9 mouse cellular contexts compared by ENCODE assay signal in genomic region chr19:53329221-53329991, GRCm38 (mm10). TPM values are rescaled to one million over a fixed set of nuclear protein-coding genes. Genes with fewer than 3 reads are reported as not detected.
DNase-seq lines count a peak whose midpoint lies in the region; ATAC-seq and TF ChIP-seq lines count a peak whose summit lies in the region.
"Had no signal": no experiment of that assay in that cellular context is flagged by ENCODE, and none has a peak within 500 bp of the region (broad histone marks: within the 10 kb centered on the region; RNA-seq: fewer than 3 reads in every experiment).

No protein-coding gene starts in this region.

- DNase-seq in c-Kit-positive CD71-positive TER-119-positive erythroid progenitor cells, embryonic 14.5 days (ENCODE audit: low spot score) = peak; percentile 86
- peak; percentile 93 to 96 for DNase-seq in heart, postnatal 10 days
- peak; percentile 93 for DNase-seq in layer of hippocampus, adult 11-12 months (ENCODE audit: low spot score)
- peak; percentile 96 for DNase-seq in liver, postnatal 0 days
- DNase-seq in telencephalon, adult 2 months (ENCODE audit: low read depth, low spot score) = peak; percentile 87

- under 1% methylated on average over 86 of the region's 106 CpGs for WGBS in forebrain, embryonic 13.5 days
- WGBS in liver, postnatal 0 days (ENCODE audit: insufficient replicate concordance) = under 1% methylated on average over 75 of the region's 106 CpGs
- WGBS in neural tube, embryonic 13.5 days = under 1% methylated on average over 103 of the region's 106 CpGs

- peak overlapping the region; percentile 99 for H3K4me2 ChIP-seq in forebrain, embryonic 13.5 days
- H3K4me2 ChIP-seq in liver, postnatal 0 days (ENCODE audit: low read depth, low read length) = peak overlapping the region; percentile 100
- peak overlapping the region; percentile 96 for H3K4me2 ChIP-seq in neural tube, embryonic 13.5 days

- peak overlapping the region; percentile 99 for H3K4me3 ChIP-seq in E14TG2a.4 (replicated peaks; ENCODE audit: low read length)
- H3K4me3 ChIP-seq in forebrain, embryonic 13.5 days = peak overlapping the region; percentile 81
- peak overlapping the region; percentile 94 for H3K4me3 ChIP-seq in liver, postnatal 0 days (ENCODE audit: low read depth, low read length)
- H3K4me3 ChIP-seq in neural tube, embryonic 13.5 days = peak overlapping the region; percentile 78

- no peak for TF ChIP-seq EP300 in liver, postnatal 0 days (IDR thresholded peaks at IDR 0.05; ENCODE audit: low read depth)

- H3K9me3 ChIP-seq in E14TG2a.4 (ENCODE audit: low read length) = no peaks in the 10 kb centered on the region
- no peaks in the 10 kb centered on the region for H3K9me3 ChIP-seq in forebrain, embryonic 13.5 days (replicated peaks)
- no peaks in the 10 kb centered on the region for H3K9me3 ChIP-seq in liver, postnatal 0 days (ENCODE audit: low read length)
- H3K9me3 ChIP-seq in neural tube, embryonic 13.5 days = no peaks in the 10 kb centered on the region

- no peaks in the 10 kb centered on the region for H3K27me3 ChIP-seq in E14TG2a.4 (ENCODE audit: insufficient read depth, low read length)
- no peaks in the 10 kb centered on the region for H3K27me3 ChIP-seq in forebrain, embryonic 13.5 days
- no peaks in the 10 kb centered on the region for H3K27me3 ChIP-seq in liver, postnatal 0 days (ENCODE audit: insufficient read depth, low read length)
- H3K27me3 ChIP-seq in neural tube, embryonic 13.5 days = no peaks in the 10 kb centered on the region

- H3K36me3 ChIP-seq in E14TG2a.4 (ENCODE audit: insufficient read depth, low read length) = peaks cover 30% of the 10 kb centered on the region
- H3K36me3 ChIP-seq in forebrain, embryonic 13.5 days (ENCODE audit: poor library complexity, severe bottlenecking) = peaks cover 23% of the 10 kb centered on the region
- peaks cover 16% of the 10 kb centered on the region for H3K36me3 ChIP-seq in liver, postnatal 0 days (replicated peaks; ENCODE audit: insufficient read depth, low read length)
- peaks cover 19% of the 10 kb centered on the region for H3K36me3 ChIP-seq in neural tube, embryonic 13.5 days

- H3K27ac ChIP-seq in forebrain, embryonic 13.5 days = peak overlapping the region; percentile 40
- peak overlapping the region; percentile 69 for H3K27ac ChIP-seq in liver, postnatal 0 days (ENCODE audit: low read depth)
- H3K27ac ChIP-seq in neural tube, embryonic 13.5 days (replicated peaks) = peak overlapping the region; percentile 71

- intact Hi-C loops in heart, postnatal 10 days (cut with DNase I) = loop anchor here (1.0 kb wide), 1 partner anchor 81 kb away; no protein-coding TSS in a partner anchor

- peak; percentile 87 for ATAC-seq in forebrain, embryonic 13.5 days
- peak; percentile 85 for ATAC-seq in liver, postnatal 0 days
- peak; percentile 75 for ATAC-seq in neural tube, embryonic 13.5 days (ENCODE audit: low read depth)

- peak overlapping the region; percentile 84 for H3K9ac ChIP-seq in forebrain, embryonic 13.5 days
- peak overlapping the region; percentile 81 for H3K9ac ChIP-seq in liver, postnatal 0 days (replicated peaks)
- peak overlapping the region; percentile 77 for H3K9ac ChIP-seq in neural tube, embryonic 13.5 days

- H3K4me1 ChIP-seq in E14TG2a.4 (replicated peaks; ENCODE audit: low read depth, low read length) = peaks cover 51% of the 10 kb centered on the region
- H3K4me1 ChIP-seq in forebrain, embryonic 13.5 days = peaks cover 36% of the 10 kb centered on the region
- H3K4me1 ChIP-seq in liver, postnatal 0 days (ENCODE audit: insufficient read depth) = peaks cover 29% of the 10 kb centered on the region
- H3K4me1 ChIP-seq in neural tube, embryonic 13.5 days (replicated peaks) = peaks cover 42% of the 10 kb centered on the region

- no peak for TF ChIP-seq CTCF in E14TG2a.4 (conservative IDR thresholded peaks at IDR 0.05; ENCODE audit: low read length)
- peak; percentile 85 for TF ChIP-seq CTCF in liver, postnatal 0 days (IDR thresholded peaks at IDR 0.05; ENCODE audit: low read depth)

RNA-seq across cellular contexts. Expression of gene Mxi1, which starts 19.1 kb away (rescaled TPM):
- polyA plus RNA-seq in forebrain, embryonic 13.5 days (2015; fragmentation: Nextera tagmentation; extraction: Ambion mirVana) = 21.0 and 26.7 TPM in 2 replicates
- total RNA-seq in heart, postnatal 10 days (2021) = 10 to 100 TPM; 36.3 to 39.9 TPM
- 24.4 and 24.5 TPM in 2 replicates for polyA plus RNA-seq in liver, postnatal 0 days (2015; fragmentation: Nextera tagmentation; extraction: Ambion mirVana)
- polyA plus RNA-seq in neural tube, embryonic 13.5 days (2015; fragmentation: Nextera tagmentation; extraction: Ambion mirVana) = 59.8 and 66.5 TPM in 2 replicates

RNA-seq across cellular contexts. Expression of gene Gm10197, which starts 42.2 kb away (rescaled TPM):
- not detected in 2 replicates for polyA plus RNA-seq in forebrain, embryonic 13.5 days (2015; fragmentation: Nextera tagmentation; extraction: Ambion mirVana)
- total RNA-seq in heart, postnatal 10 days (2021) = not detected
- polyA plus RNA-seq in liver, postnatal 0 days (2015; fragmentation: Nextera tagmentation; extraction: Ambion mirVana) = not detected in 2 replicates
- polyA plus RNA-seq in neural tube, embryonic 13.5 days (2015; fragmentation: Nextera tagmentation; extraction: Ambion mirVana) = not detected in 2 replicates
- polyA plus RNA-seq: large intestine, adult 2 months had no signal

Comparison
In these comparisons a context has a peak if more than half of its experiments do, and no peak if none do; other contexts are left out.
1. Peak in every context shown above with its lines: DNase-seq, ATAC-seq, H3K4me3 ChIP-seq and H3K27ac ChIP-seq.